Mouse (Mus musculus): ENCODE results near the gene Angptl8. TPM values are rescaled to one million over a fixed set of nuclear protein-coding genes. Genes with fewer than 3 reads are reported as not detected.

Gene Angptl8
- total RNA-seq, 2 experiments from 2014 or later = not detected

DNA sequence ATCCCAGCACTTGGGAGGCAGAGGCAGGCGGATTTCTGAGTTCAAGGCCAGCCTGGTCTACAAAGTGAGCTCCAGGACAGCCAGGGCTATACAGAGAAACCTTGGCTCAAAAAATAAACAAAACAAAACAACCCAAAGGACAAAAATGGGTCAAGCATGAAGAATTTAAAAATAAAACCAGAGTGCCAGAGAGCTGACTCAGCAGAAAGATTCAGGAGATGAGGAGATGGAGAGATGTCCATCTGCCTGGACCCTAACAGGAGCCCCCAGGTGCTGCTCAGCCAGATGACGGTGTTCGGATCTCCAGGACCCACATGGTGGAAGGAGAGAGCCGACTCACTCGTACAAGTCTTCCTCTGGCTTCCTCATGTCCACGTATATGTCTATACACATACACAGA, 16.7 kb upstream of the Angptl8 start:
- Histone ChIP-seq H3K4me3 (no peak overlapping the region), H3K27ac (no peak overlapping the region)
- DNase-seq (ENCODE audit: extremely low spot score in 1 of 2, low spot score in 2 of 2) = no peak
- TF ChIP-seq CTCF (IDR thresholded peaks at IDR 0.05) = no peak
- intact Hi-C loops (cut with DNase I) = no loop called here

DNA sequence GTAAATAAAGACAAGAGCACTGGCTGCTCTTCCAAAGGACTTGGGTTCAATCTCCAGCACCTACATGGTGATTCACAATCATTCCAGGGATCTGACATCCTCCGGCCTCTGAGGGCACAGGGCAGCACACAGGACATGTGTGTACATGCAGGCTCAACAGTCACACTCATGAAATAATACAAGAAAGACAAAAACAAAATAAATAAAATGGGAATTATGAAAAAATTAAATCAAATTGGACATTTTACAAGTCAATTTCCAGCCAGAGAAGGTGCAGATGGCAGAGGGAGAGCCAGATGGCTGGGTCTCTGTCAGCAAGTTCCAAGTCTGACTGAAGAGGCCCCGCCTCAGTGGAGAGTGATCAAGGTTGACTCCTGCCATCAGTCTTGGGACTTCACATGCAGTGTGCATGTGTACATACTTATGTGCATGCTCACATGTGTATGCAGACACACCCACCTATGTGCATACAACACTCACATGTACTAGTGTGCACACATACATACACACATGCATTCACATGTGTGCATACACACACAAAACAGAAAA, 16.1 kb upstream of the Angptl8 start:
- Histone ChIP-seq H3K27ac (no peak overlapping the region), H3K4me3 (no peak overlapping the region)
- intact Hi-C loops (cut with DNase I) = no loop called here
- TF ChIP-seq CTCF (IDR thresholded peaks at IDR 0.05) = no peak
- DNase-seq (ENCODE audit: extremely low spot score in 1 of 2, low spot score in 2 of 2) = no peak

DNA sequence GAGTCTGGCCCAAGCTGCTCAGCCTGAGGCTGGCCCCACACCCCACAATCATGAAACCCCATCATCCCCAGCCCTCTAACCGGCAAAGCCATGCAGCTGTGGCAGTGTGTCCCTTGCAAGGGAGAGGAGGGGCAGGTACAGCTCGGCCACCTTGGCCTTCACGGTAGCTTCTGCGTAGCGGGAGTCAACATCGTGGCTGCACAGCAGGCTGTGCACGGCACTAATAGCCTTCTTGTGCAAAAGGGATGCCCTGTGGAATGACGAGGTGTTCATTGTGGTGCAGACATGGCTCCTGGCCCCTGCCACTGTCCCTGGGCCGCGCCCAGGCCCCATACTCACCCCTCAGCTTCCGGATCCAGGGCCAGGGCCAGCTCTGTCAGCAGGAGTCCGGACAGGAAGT, 15.1 kb upstream of the Angptl8 start:
- Histone ChIP-seq H3K4me3 (no peak overlapping the region), H3K27ac (no peak overlapping the region)
- intact Hi-C loops (cut with DNase I) = no loop called here
- no peak for TF ChIP-seq CTCF (IDR thresholded peaks at IDR 0.05)
- no peak for DNase-seq (ENCODE audit: extremely low spot score in 1 of 2, low spot score in 2 of 2)

DNA sequence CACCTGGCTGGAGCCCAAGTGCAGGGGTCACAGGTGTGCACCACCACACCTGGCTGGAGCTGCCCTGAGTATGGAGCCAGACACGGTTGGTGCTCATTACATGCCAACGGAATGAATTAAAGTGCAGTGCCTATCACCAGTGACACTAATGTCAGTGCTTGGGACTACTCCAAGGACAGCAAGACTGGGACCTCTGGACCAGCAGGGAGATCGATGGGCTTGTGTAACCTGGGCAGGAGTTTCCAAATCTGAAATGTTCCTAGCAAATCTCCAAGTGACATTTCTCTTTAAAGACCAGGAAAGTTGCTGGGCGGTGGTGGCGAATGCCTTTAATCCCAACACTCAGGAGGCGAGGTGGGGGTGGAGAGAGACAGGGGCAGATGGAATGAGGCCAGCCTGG, 12.6 kb upstream of the Angptl8 start:
- DNase-seq (ENCODE audit: extremely low spot score in 1 of 2, low spot score in 2 of 2) = no peak
- H3K27ac ChIP-seq = no peak overlapping the region
- TF ChIP-seq CTCF (IDR thresholded peaks at IDR 0.05) = no peak
- H3K4me3 ChIP-seq = no peak overlapping the region
- intact Hi-C loops (cut with DNase I) = no loop called here

DNA sequence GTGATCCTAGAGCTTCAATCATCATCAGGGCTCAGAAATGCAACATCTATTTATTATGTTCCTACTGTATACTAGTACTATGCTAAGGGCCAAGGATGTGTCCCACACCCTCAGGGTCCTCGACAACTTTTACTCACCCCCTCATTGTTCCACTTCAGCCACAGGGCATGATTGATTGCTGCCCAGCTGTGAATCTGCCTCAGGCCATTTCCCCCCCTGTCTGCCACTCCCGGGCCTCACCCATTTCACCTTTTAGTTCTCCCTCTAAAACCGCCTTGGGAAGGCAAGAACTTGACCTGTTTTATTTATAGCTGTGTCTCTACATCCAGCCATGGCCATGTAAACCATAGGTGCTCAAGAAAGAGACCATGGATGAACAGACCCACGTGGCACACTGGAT, 11.4 kb upstream of the Angptl8 start:
- Histone ChIP-seq H3K4me3 (no peak overlapping the region), H3K27ac (no peak overlapping the region)
- TF ChIP-seq CTCF (IDR thresholded peaks at IDR 0.05) = no peak
- intact Hi-C loops (cut with DNase I) = no loop called here
- DNase-seq (ENCODE audit: extremely low spot score in 1 of 2, low spot score in 2 of 2) = no peak

DNA sequence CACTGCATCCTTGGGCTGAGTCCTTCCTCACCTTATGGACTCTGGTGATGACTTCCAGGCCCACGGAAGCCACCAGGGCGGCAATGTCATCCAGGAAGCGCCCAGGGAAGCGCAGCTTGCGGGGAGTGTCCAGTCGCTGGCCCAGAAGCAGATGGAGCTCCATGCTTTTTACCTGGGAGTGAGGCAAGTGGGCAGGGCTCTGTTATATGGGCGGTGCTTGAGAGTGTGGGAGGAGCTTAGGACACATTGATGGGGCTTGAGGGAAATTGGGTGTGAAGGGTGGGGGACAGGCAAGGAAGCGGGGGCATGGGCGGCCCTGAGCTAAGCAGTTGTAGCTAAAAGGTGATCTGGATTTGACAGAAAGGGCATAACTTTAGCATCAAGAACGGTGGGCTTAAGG, 10.9 kb upstream of the Angptl8 start:
- no peak overlapping the region for H3K4me3 ChIP-seq
- no peak for DNase-seq (ENCODE audit: extremely low spot score in 1 of 2, low spot score in 2 of 2)
- intact Hi-C loops (cut with DNase I) = no loop called here
- H3K27ac ChIP-seq = no peak overlapping the region
- no peak for TF ChIP-seq CTCF (IDR thresholded peaks at IDR 0.05)

DNA sequence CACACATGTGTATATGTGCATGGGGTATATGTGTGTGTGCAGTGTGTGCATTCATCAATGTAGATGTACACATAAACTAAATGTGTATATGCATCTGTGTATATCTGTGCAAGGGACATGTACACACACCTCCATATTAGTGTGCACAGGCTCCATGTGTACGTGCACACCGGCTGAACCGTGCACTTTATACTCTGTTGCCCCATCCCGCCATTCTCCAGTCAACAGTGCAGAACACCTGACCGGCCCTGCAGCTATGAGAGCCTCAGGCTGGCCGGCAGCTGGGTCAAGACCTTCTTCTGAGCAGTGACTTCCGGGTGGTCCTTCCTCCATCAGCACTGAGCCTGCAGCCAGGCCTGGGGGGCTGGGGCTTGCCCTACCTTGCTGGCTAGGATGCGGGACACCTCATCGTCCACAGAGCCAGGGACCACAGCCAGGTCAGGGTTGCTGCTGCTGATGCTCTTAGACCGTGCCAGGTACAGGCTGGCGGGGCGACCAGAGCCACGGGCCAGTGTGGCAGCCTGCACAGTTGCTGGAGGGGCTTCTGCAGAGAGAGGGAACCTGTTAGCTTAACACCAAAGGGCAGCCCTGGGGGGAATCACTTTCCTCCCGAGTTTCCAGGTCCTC, 5.4 kb upstream of the Angptl8 start:
- intact Hi-C loops (cut with DNase I) = no loop called here
- Histone ChIP-seq H3K27ac (no peak overlapping the region), H3K4me3 (no peak overlapping the region)
- no peak for TF ChIP-seq CTCF (IDR thresholded peaks at IDR 0.05)
- no peak for DNase-seq (ENCODE audit: extremely low spot score in 1 of 2, low spot score in 2 of 2)

DNA sequence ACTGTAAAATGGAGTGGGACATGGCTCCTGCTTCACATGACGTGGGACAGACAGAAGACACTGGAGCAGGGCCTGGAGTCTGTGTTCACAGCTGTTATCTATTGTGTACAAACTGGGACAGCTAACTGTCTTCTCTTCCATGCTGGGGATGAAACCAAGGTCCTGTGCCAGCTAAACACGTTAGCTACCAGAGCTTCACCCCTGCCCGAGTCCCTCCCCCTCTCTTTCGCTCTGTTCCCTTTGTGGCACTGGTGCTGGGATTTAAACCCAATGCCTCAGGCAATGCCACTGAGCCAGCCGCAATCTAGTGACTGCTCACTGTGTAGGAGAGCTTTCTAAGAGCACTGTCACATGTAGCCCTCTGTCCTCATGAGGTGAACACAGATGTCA, 4.9 kb upstream of the Angptl8 start:
- intact Hi-C loops (cut with DNase I) = no loop called here
- Histone ChIP-seq H3K27ac (no peak overlapping the region), H3K4me3 (no peak overlapping the region)
- TF ChIP-seq CTCF (IDR thresholded peaks at IDR 0.05) = no peak
- DNase-seq (ENCODE audit: extremely low spot score in 1 of 2, low spot score in 2 of 2) = no peak

DNA sequence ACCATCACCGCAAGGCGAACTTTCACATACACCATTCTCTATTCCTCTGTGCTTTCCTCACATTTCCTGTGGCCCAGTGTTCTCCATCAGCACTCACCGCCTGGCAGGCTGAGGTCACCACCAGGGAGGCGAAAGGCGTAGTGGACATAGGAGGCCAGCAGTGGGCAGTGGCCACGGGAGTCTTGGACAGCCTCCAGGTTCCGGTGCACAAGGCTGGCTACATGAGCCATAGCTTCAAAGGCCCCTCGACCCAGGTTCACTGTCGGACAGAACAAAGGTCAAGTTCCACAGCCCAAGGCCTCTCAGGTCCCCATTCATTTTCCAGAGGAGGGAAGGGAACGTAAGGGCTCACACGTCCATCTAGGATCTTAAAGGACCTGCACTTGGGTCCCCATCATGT, 4.4 kb upstream of the Angptl8 start:
- intact Hi-C loops (cut with DNase I) = no loop called here
- no peak for DNase-seq (ENCODE audit: extremely low spot score in 1 of 2, low spot score in 2 of 2)
- Histone ChIP-seq H3K4me3 (no peak overlapping the region), H3K27ac (no peak overlapping the region)
- TF ChIP-seq CTCF (IDR thresholded peaks at IDR 0.05) = no peak

DNA sequence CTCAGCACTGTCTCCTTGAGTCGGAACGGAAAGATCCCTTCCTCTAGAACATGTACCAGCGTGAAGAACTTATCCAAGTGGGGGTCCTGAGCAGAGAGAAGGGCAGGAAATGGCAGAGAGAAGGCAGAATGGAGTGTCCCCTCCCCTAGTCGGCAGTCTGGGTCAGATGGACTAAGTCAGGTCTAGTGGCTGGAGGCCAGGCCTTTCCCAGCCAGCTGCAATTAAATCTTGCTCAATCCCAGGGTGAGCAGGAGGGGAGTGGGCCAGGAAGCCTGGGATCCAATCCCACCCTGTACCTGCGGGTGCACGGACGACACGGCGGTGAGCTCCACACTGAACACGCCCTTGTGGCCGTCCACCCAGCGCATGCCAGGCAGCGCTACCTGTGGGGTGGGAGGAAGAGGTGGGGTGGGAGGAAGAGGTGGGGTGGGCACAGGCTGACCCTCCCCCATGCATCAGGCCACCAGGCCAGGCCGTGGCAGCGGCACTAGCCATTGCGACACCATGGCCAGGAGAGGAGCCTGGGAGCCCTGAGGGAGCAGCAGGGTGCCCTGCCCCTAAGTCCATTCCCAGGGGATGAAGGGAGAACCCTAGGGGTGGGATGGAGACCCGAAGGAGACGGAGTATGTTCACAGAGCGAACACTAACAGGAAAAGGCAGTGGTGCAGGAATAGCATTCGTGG, 3.6 kb upstream of the Angptl8 start:
- no peak for TF ChIP-seq CTCF (IDR thresholded peaks at IDR 0.05)
- intact Hi-C loops (cut with DNase I) = no loop called here
- H3K27ac ChIP-seq = no peak overlapping the region
- H3K4me3 ChIP-seq = no peak overlapping the region
- no peak for DNase-seq (ENCODE audit: extremely low spot score in 1 of 2, low spot score in 2 of 2)

DNA sequence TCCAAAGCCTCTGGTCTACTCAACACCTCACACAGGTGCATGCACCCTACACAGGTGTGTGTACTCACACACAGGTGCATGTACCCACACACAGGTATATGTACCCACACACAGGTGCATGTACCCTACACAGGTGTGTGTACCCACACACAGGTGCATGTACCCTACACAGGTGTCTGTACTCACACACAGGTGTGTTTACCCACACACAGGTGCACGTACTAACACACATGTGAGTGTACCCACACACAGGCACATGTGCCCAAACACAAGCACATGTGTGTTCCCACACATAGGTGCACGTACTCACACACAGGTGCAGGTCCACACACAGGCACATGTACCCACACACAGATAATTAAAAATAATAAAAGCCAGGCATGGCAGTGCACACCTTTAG, 2.4 kb downstream of the Angptl8 start:
- no peak for TF ChIP-seq CTCF (IDR thresholded peaks at IDR 0.05)
- intact Hi-C loops (cut with DNase I) = no loop called here
- Histone ChIP-seq H3K4me3 (no peak overlapping the region), H3K27ac (no peak overlapping the region)
- DNase-seq (ENCODE audit: extremely low spot score in 1 of 2, low spot score in 2 of 2) = no peak

DNA sequence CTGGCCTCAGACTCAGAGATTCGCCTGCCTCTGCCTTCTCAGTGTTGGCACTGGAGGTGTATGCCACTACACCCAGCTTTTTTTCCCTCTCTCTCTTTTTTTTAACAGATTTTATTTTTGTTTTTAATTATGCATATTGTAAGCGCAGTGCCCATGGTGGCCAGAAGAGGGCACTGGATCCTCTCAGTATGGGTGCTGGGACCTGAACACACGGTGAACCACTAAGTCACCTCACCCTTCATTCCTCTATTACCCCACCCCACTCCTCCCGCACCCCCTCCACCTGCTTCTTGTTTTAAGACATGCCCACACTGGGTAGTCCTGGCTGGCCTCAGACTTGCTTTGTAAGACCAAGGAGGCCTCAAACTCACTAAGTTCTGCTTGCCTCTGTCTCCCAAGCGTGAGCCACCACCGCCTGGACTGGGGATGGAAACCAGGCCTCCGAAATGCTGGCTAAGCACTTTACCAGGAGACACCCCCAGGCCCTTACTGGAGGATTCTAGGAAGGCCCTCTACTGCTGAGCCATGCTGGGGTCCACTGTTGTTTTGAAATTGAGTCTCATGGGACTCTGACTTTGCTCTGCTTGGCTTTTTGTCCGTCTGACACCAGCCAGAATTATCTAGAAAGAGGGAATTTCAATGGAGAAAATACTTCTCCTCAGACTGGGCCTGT, 4.9 kb downstream of the Angptl8 start:
- TF ChIP-seq CTCF (IDR thresholded peaks at IDR 0.05) = peak; percentile 75
- Histone ChIP-seq H3K4me3 (no peak overlapping the region), H3K27ac (no peak overlapping the region)
- DNase-seq (ENCODE audit: extremely low spot score in 1 of 2, low spot score in 2 of 2) = peak in 1 of 2 experiments; percentile 47
- intact Hi-C loops (cut with DNase I) = loop anchor here (1.0 kb wide), 1 partner anchor 31 kb away; no protein-coding TSS in a partner anchor

Measured in left cerebral cortex, adult 2 months (tissue).